ENCODE assay signal across 24 mouse cellular contexts in the genomic region with DNA sequence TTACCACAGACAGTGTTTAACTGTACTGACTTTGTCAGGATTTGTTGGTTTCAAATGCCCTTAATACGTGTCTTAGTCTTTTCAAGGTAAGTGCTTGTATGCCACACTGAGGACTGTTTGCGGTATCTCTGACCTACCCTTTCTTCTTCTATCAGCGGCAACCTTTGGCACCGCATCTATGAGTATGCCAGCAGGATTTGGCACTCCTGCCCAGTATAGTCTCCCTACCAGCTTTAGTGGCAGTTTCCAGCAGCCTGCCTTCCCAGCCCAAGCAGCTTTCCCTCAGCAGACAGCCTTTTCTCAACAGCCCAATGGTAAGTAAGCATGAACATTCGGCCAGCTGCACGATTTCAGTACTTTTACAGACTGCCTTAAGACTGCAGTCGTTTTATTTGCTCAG. TPM values are rescaled to one million over a fixed set of nuclear protein-coding genes. Genes with fewer than 3 reads are reported as not detected.
DNase-seq lines count a peak whose midpoint lies in the region; ATAC-seq and TF ChIP-seq lines count a peak whose summit lies in the region.
"Had no signal": no experiment of that assay in that cellular context is flagged by ENCODE, and none has a peak within 500 bp of the region (broad histone marks: within the 10 kb centered on the region; RNA-seq: fewer than 3 reads in every experiment).

No protein-coding gene starts in this region.

- ATAC-seq in cerebellum, adult (ENCODE audit: insufficient number of reproducible peaks, low FRiP score, low TSS enrichment): peak; percentile 80
- ATAC-seq in midbrain, embryonic 16.5 days: no peak
- no peak for ATAC-seq in hindbrain, embryonic 13.5 days (ENCODE audit: low FRiP score)
- ATAC-seq: forebrain, embryonic 14.5 days; hindbrain, embryonic 16.5 days; inflammation-experienced regulatory T-cells, adult 6 months; intestine, postnatal 0 days had no signal

- WGBS in spleen, adult 2 months: 93% methylated on average over 7 of the region's 7 CpGs
- 97% methylated on average over 7 of the region's 7 CpGs for WGBS in midbrain, embryonic 16.5 days
- 94% methylated on average over 7 of the region's 7 CpGs for WGBS in hindbrain, embryonic 13.5 days

- TF ChIP-seq CTCF in spleen, adult 2 months (IDR thresholded peaks at IDR 0.05; ENCODE audit: extremely low read depth, insufficient read depth, insufficient read length, insufficient replicate concordance): no peak

- no peaks in the 10 kb centered on the region for H3K9me3 ChIP-seq in midbrain, embryonic 16.5 days (replicated peaks; ENCODE audit: control insufficient read depth, low read length, poor library complexity, severe bottlenecking)
- no peaks in the 10 kb centered on the region for H3K9me3 ChIP-seq in hindbrain, embryonic 13.5 days
- H3K9me3 ChIP-seq: embryonic facial prominence, embryonic 15.5 days; forebrain, embryonic 10.5 days; heart, embryonic 13.5 days had no signal

- peaks cover 13% of the 10 kb centered on the region for H3K36me3 ChIP-seq in spleen, adult 2 months (ENCODE audit: control insufficient read depth, insufficient read depth, low read length)
- peaks cover 17% of the 10 kb centered on the region for H3K36me3 ChIP-seq in midbrain, embryonic 16.5 days (ENCODE audit: control insufficient read depth, insufficient read depth, low read length)
- peaks cover 39% of the 10 kb centered on the region for H3K36me3 ChIP-seq in hindbrain, embryonic 13.5 days

- H3K27ac ChIP-seq in spleen, adult 2 months (ENCODE audit: insufficient read depth, low read length): 0 out of 2 replicates have a peak overlapping the region, but pooled peaks have one; percentile 38
- H3K27ac ChIP-seq in midbrain, embryonic 16.5 days (ENCODE audit: low read length): no peak overlapping the region
- no peak overlapping the region for H3K27ac ChIP-seq in hindbrain, embryonic 13.5 days
- H3K27ac ChIP-seq: embryonic facial prominence, embryonic 15.5 days; forebrain, embryonic 10.5 days; heart, embryonic 13.5 days had no signal

- no peak overlapping the region for H3K4me3 ChIP-seq in spleen, adult 2 months (ENCODE audit: extremely low read depth, insufficient read depth, insufficient read length)
- no peak overlapping the region for H3K4me3 ChIP-seq in midbrain, embryonic 16.5 days (ENCODE audit: low read depth, low read length)
- H3K4me3 ChIP-seq in hindbrain, embryonic 13.5 days: no peak overlapping the region
- H3K4me3 ChIP-seq: embryonic facial prominence, embryonic 15.5 days; erythroblast, embryonic 14.5 days; forebrain, embryonic 10.5 days; heart, embryonic 13.5 days had no signal

- no peaks in the 10 kb centered on the region for H3K4me1 ChIP-seq in spleen, adult 2 months (ENCODE audit: control insufficient read depth, insufficient read depth, insufficient read length)
- H3K4me1 ChIP-seq in midbrain, embryonic 16.5 days (ENCODE audit: control insufficient read depth, insufficient read depth, low read length): no peaks in the 10 kb centered on the region
- no peaks in the 10 kb centered on the region for H3K4me1 ChIP-seq in hindbrain, embryonic 13.5 days (replicated peaks)
- H3K4me1 ChIP-seq: embryonic facial prominence, embryonic 15.5 days; forebrain, embryonic 10.5 days; heart, embryonic 13.5 days had no signal

- no peaks in the 10 kb centered on the region for H3K27me3 ChIP-seq in spleen, adult 2 months (ENCODE audit: control insufficient read depth, insufficient read depth, low read length)
- H3K27me3 ChIP-seq in midbrain, embryonic 16.5 days (ENCODE audit: control insufficient read depth, insufficient read depth, low read depth, low read length): no peaks in the 10 kb centered on the region
- no peaks in the 10 kb centered on the region for H3K27me3 ChIP-seq in hindbrain, embryonic 13.5 days
- H3K27me3 ChIP-seq: embryonic facial prominence, embryonic 15.5 days; heart, embryonic 13.5 days had no signal

- no peak overlapping the region for H3K9ac ChIP-seq in midbrain, embryonic 16.5 days (ENCODE audit: low read depth, low read length)
- no peak overlapping the region for H3K9ac ChIP-seq in hindbrain, embryonic 13.5 days
- H3K9ac ChIP-seq: embryonic facial prominence, embryonic 15.5 days; heart, embryonic 13.5 days had no signal

- DNase-seq in cerebellum, adult 11 months: no peak
- DNase-seq in spleen, adult 2 months (ENCODE audit: low read depth in 1 of 2, low spot score in 2 of 2): no peak
- no peak for DNase-seq in spleen, adult 18-20 months
- DNase-seq in cerebellum, postnatal 36 days: peak; percentile 15 to 18
- DNase-seq: adrenal gland, postnatal 25 days; embryo, embryonic 11 days; gastrocnemius, postnatal 36 days; heart, adult 11 months; heart, postnatal 36 days had no signal

- no peak for TF ChIP-seq POLR2A in spleen, adult 2 months (IDR thresholded peaks at IDR 0.05; ENCODE audit: low read depth, low read length)

- H3K4me2 ChIP-seq in midbrain, embryonic 16.5 days (ENCODE audit: low read length): no peak overlapping the region
- H3K4me2 ChIP-seq in hindbrain, embryonic 13.5 days: no peak overlapping the region
- H3K4me2 ChIP-seq: embryonic facial prominence, embryonic 15.5 days; heart, embryonic 13.5 days had no signal

RNA-seq across cellular contexts. Expression of gene A030005L19Rik, which starts 19.9 kb away (rescaled TPM):
- polyA plus RNA-seq in spleen, adult 2 months (2012; rRNA removed): 1.2 and 1.4 TPM in 2 replicates
- polyA plus RNA-seq in midbrain, embryonic 16.5 days (2015; fragmentation: Nextera tagmentation; extraction: Ambion mirVana): 0.72 TPM in 1 of 2 replicates, not detected in the other
- 0.21 and 0.41 TPM in 2 replicates for polyA plus RNA-seq in hindbrain, embryonic 13.5 days (2015; fragmentation: Nextera tagmentation; extraction: Ambion mirVana)
- polyA plus RNA-seq: embryonic facial prominence, embryonic 11.5 days; forebrain, embryonic 10.5 days; forebrain, embryonic 14.5 days; heart, postnatal 0 days; hindbrain, embryonic 11.5 days; hindbrain, embryonic 16.5 days; intestine, postnatal 0 days had no signal

RNA-seq across cellular contexts. Expression of gene A030014E15Rik, which starts 31.4 kb away (rescaled TPM):
- polyA plus RNA-seq in spleen, adult 2 months (2012; rRNA removed): not detected in 2 replicates
- not detected in 2 replicates for polyA plus RNA-seq in midbrain, embryonic 16.5 days (2015; fragmentation: Nextera tagmentation; extraction: Ambion mirVana)
- polyA plus RNA-seq in hindbrain, embryonic 13.5 days (2015; fragmentation: Nextera tagmentation; extraction: Ambion mirVana): not detected in 2 replicates
- polyA plus RNA-seq: C2C12; embryonic facial prominence, embryonic 11.5 days; erythroblast, embryonic 14.5 days; forebrain, embryonic 10.5 days; forebrain, embryonic 14.5 days; heart, embryonic 13.5 days; heart, postnatal 0 days; hindbrain, embryonic 11.5 days; hindbrain, embryonic 16.5 days; inflammation-experienced regulatory T-cells, adult 6 months; intestine, postnatal 0 days had no signal

RNA-seq across cellular contexts. Expression of gene Gm6217, which starts 37.9 kb away (rescaled TPM):
- not detected in 2 replicates for polyA plus RNA-seq in spleen, adult 2 months (2012; rRNA removed)
- not detected in 2 replicates for polyA plus RNA-seq in midbrain, embryonic 16.5 days (2015; fragmentation: Nextera tagmentation; extraction: Ambion mirVana)
- polyA plus RNA-seq in hindbrain, embryonic 13.5 days (2015; fragmentation: Nextera tagmentation; extraction: Ambion mirVana): not detected in 2 replicates
- polyA plus RNA-seq: C2C12; embryonic facial prominence, embryonic 11.5 days; erythroblast, embryonic 14.5 days; forebrain, embryonic 10.5 days; forebrain, embryonic 14.5 days; heart, embryonic 13.5 days; heart, postnatal 0 days; hindbrain, embryonic 11.5 days; hindbrain, embryonic 16.5 days; inflammation-experienced regulatory T-cells, adult 6 months; intestine, postnatal 0 days had no signal

RNA-seq across cellular contexts. Expression of gene A030003K21Rik, which starts 49.9 kb away (rescaled TPM):
- not detected in 2 replicates for polyA plus RNA-seq in spleen, adult 2 months (2012; rRNA removed)
- polyA plus RNA-seq in midbrain, embryonic 16.5 days (2015; fragmentation: Nextera tagmentation; extraction: Ambion mirVana): not detected in 2 replicates
- not detected in 2 replicates for polyA plus RNA-seq in hindbrain, embryonic 13.5 days (2015; fragmentation: Nextera tagmentation; extraction: Ambion mirVana)
- polyA plus RNA-seq: C2C12; embryonic facial prominence, embryonic 11.5 days; erythroblast, embryonic 14.5 days; forebrain, embryonic 10.5 days; forebrain, embryonic 14.5 days; heart, embryonic 13.5 days; heart, postnatal 0 days; hindbrain, embryonic 11.5 days; hindbrain, embryonic 16.5 days; inflammation-experienced regulatory T-cells, adult 6 months; intestine, postnatal 0 days had no signal

RNA-seq across cellular contexts. Expression of gene Agfg1, which starts 54.0 kb away (rescaled TPM):
- polyA plus RNA-seq in spleen, adult 2 months (2012; rRNA removed): 32.2 and 41.1 TPM in 2 replicates
- polyA plus RNA-seq in midbrain, embryonic 16.5 days (2015; fragmentation: Nextera tagmentation; extraction: Ambion mirVana): 25.7 and 27.9 TPM in 2 replicates
- 28.7 and 32.6 TPM in 2 replicates for polyA plus RNA-seq in hindbrain, embryonic 13.5 days (2015; fragmentation: Nextera tagmentation; extraction: Ambion mirVana)

Comparison
In these comparisons a context has a peak if more than half of its experiments do, and no peak if none do; other contexts are left out.
1. DNase-seq: peak in cerebellum, postnatal 36 days (2 of 2); none in cerebellum, adult 11 months (single experiment), spleen, adult 2 months (0 of 2) and spleen, adult 18-20 months (0 of 2).